Mouse (Mus musculus) Muller cell, postnatal 12 days (primary cell): ENCODE data around the gene Ephb2.
A peak's percentile ranks its signal among the peaks of the same experiment; 100 is the strongest.

Experiments
- DNase-seq: peaks from one replicate; pipeline ENCODE4 v3.0.0-alpha.2; 2015; ENCODE audit errors: inconsistent ontology term

Ephb2 gene

GRCm38 (mm10) chr4:136801463-136801862 is 34.3 kb downstream of the Ephb2 start:
- DNase-seq: no peak

- DNase-seq: no peak
These were observed 35.4 kb downstream of the Ephb2 start for GRCm38 (mm10) chr4:136800366-136800765.

- no peak for DNase-seq
These were observed 37.9 kb downstream of the Ephb2 start for GRCm38 (mm10) chr4:136797677-136798569.

- DNase-seq: no peak
These were observed 42.5 kb downstream of the Ephb2 start for GRCm38 (mm10) chr4:136793320-136793719.

GRCm38 (mm10) chr4:136789821-136790220 is 46.0 kb downstream of the Ephb2 start:
- DNase-seq: peak; percentile 49

GRCm38 (mm10) chr4:136787357-136787756 is 48.4 kb downstream of the Ephb2 start:
- no peak for DNase-seq

- peak; percentile 52 for DNase-seq
These were observed 49.1 kb downstream of the Ephb2 start for GRCm38 (mm10) chr4:136786453-136787276.

- DNase-seq: peak; percentile 81
These were observed 52.1 kb downstream of the Ephb2 start for GRCm38 (mm10) chr4:136783552-136784150.

GRCm38 (mm10) chr4:136782579-136782925 is 53.2 kb downstream of the Ephb2 start:
- DNase-seq: no peak

- peak; percentile 95 for DNase-seq
These were observed 53.8 kb downstream of the Ephb2 start for GRCm38 (mm10) chr4:136781868-136782578.

GRCm38 (mm10) chr4:136780201-136780895 is 55.4 kb downstream of the Ephb2 start:
- DNase-seq: peak; percentile 58

- DNase-seq: no peak
These were observed 56.6 kb downstream of the Ephb2 start for GRCm38 (mm10) chr4:136779156-136779555.

- peak; percentile 98 for DNase-seq
These were observed 59.3 kb downstream of the Ephb2 start for GRCm38 (mm10) chr4:136776471-136776892.

- DNase-seq: no peak
These were observed 59.9 kb downstream of the Ephb2 start for GRCm38 (mm10) chr4:136775903-136776302.

- DNase-seq: no peak
These were observed 61.6 kb downstream of the Ephb2 start for GRCm38 (mm10) chr4:136774201-136774600.

- peak; percentile 93 for DNase-seq
These were observed 62.7 kb downstream of the Ephb2 start for GRCm38 (mm10) chr4:136772952-136773584.

GRCm38 (mm10) chr4:136772318-136772717 is 63.5 kb downstream of the Ephb2 start:
- DNase-seq: no peak

GRCm38 (mm10) chr4:136770718-136771117 is 65.1 kb downstream of the Ephb2 start:
- DNase-seq: no peak

- DNase-seq: no peak
These were observed 67.3 kb downstream of the Ephb2 start for GRCm38 (mm10) chr4:136768499-136768898.

- DNase-seq: no peak
These were observed 70.7 kb downstream of the Ephb2 start for GRCm38 (mm10) chr4:136765080-136765479.
